Mouse (Mus musculus) induced T-regulatory cell, adult 2 months (primary cell): Measurements from ENCODE around the gene Krtap19-4.
A peak's percentile ranks its signal among the peaks of the same experiment; 100 is the strongest.

ENCODE experiments used
- DNase-seq: peaks from one replicate; pipeline ENCODE4 v3.0.0-alpha.2; 2012; ENCODE audit warnings: low read depth

The Krtap19-4 gene

DNA sequence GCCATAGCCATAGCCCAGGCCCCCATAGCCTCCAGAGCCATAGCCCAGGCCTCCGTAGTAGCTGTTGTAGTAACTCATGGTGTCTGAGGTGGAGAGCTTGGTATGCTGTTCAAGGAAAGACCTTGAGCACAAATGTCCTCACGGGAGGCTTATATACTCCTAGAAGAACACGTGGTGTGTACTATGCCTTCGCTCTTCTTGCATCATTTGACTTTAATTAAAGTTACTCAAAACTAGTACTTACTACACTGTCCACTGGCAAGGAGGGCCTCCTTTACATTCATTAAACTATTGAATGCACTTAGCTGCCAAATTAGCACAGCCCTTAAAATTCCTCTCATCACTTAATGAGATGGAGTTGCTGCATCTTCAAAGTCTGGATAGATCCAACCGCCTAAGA lies at the start of gene Krtap19-4:
TSS of gene Krtap19-4 (minus strand) at position 101 of the 400 bp plus-strand sequence.
- no peak for DNase-seq

DNA sequence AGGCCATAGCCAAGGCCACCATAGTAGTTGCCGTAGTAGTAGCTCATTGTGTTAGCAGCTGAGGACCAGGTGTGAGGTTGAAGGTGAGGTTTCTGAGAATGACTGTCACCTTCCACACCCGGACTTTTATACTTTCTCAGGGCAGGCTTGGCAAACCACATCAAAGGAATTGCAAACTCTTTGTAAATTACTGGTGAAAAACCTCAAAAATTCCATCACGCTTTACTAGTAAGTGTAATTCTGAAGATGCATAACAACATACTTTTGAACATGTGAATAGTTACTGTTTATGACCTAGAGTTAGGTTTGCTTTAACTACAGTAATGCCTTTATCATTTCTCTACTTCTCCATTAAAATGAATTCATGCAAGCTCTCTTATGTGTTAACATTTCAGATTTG lies 47.3 kb upstream of the Krtap19-4 start, which contains the start of gene Krtap19-9b:
TSS of gene Krtap19-9b (minus strand) at position 101 of the 400 bp plus-strand sequence.
- no peak for DNase-seq

DNA sequence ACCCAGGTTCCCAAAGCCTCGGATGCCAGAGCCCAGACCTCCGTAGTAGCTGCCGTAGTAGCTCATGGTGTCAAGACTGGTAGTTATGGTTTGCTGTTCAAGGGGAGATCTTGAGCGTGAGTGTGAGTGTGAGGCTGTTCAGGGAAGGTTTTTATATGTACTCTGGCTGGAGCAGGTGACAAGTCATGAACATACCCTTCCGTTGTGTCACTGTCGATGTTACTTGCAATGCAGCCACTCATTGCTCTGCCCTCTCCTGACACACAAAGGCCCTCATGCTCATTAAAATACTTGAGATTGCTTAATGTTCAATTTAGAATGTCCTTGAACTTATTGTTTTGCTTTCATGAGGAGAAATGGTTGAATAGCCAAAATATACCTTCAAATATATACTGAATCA lies 11.5 kb upstream of the Krtap19-4 start, which contains the start of gene Krtap19-5:
TSS of gene Krtap19-5 (minus strand) at position 101 of the 400 bp plus-strand sequence.
- DNase-seq: no peak

DNA sequence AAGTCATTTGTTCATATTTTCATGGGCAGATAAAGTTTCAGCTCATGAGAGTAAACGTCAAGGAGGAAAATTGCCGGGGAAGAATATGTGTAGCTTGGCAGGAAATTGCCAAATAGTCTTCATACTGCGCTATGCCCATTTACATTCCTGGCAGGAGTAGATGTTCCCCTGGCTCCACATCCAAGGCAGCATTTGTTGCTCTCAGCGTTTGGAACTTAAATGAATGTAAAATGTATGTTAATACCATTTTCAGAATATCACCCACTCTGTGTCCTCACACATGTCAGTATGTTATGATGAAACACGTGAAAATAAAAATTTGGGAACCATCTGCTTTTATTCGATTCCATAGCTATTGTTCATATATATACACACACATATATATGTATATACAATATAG lies 2.0 kb upstream of the Krtap19-4 start:
- no peak for DNase-seq

DNA sequence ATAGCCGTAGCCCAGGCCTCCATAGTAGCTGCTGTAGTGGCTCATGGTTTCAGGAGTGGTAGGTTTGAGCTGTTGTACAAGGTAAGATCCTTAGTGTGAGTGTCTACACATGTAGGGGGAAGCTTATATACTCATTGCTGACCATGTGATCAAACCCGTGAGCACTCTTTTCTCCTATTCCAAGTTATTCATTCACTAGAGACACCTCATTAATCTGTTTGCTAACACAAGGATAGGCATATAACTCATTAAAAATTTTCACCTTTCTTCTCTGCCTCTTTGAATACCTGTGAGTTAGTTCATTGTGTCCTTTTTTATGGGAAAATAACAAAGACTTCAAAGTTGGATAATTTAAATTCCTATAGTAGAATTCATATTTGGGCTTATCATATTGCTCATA lies 7.0 kb downstream of the Krtap19-4 start, which contains the start of gene Krtap19-3:
TSS of gene Krtap19-3 (minus strand) at position 101 of the 400 bp plus-strand sequence.
- DNase-seq: no peak

DNA sequence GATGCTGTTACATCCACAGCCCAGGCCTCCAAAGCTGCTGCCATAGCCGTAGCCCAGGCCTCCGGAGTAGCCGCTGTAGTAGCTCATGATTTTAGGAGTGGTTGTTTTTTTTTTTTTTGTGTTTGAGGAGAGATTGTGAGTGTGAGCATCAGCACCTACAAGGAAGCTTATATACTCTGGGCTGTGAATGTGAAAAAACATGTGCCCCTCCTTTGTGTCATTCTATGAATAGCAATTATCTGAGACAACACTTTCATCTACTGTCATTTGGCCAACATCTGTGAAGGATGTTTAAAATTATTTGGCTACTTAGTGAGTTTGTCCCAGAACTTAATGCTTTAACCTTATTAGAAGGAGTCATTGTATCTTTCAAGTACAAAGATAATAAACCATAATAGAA lies 10.7 kb downstream of the Krtap19-4 start, which contains the start of gene Krtap19-2:
TSS of gene Krtap19-2 (minus strand) at position 101 of the 400 bp plus-strand sequence.
- DNase-seq: no peak

DNA sequence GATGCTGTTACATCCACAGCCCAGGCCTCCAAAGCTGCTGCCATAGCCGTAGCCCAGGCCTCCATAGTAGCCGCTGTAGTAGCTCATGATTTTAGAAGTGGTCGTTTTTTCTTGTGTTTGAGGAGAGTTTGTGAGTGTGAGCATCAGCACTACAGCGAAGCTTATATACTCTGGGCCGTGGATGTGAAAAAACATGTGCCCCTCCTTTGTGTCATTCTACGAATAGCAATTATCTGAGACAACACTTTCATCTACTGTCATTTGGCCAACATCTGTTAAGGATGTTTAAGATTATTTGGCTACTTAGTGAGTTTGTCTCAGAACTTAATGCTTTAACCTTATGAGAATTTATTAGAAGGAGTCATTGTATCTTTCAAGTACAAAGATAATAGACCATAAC lies 15.6 kb downstream of the Krtap19-4 start, which contains the start of gene Krtap19-1:
TSS of gene Krtap19-1 (minus strand) at position 101 of the 400 bp plus-strand sequence.
- DNase-seq: no peak

DNA sequence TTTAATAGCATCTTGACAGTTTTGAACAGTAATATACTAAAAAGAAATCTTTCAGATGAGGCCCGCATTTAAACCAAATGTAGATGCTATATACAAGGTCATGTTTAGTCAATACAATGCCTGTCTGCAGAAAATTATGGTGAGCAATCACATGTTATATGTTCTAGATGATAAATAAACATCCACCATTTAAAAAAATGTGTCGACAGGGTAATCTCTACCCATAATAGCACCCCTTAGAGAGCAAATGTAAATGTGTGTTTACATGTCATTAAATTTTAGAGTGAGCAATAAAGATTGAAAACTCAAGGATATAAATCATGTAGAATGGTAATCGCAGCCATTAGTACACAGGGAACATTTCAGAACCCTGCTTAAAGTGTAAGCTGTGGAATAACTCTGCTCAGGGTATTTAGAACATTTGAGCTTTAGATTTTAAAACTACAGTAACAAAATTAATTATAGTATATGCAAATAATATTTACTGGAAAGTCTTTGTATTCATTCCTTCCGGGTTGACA lies 19.9 kb downstream of the Krtap19-4 start:
- no peak for DNase-seq

DNA sequence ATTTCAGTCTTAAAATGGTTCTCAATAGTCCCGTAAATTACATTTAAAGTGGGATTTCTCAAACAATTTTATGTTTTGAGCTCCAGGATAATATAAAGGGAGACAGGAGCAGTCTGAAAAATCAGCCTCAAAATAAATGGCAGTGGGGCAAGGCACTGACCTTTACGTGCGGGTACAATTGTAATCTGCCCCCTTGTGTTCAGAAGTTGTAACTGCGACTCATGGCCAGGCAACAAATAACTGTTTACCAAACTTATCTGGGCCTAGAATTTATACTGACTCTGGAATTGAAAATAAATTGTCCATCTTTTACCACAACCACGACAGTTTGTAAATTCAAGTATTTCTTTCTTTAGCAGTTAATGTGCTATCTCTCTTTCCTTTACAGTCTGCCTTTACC lies 33.4 kb downstream of the Krtap19-4 start:
- peak; percentile 8 for DNase-seq

DNA sequence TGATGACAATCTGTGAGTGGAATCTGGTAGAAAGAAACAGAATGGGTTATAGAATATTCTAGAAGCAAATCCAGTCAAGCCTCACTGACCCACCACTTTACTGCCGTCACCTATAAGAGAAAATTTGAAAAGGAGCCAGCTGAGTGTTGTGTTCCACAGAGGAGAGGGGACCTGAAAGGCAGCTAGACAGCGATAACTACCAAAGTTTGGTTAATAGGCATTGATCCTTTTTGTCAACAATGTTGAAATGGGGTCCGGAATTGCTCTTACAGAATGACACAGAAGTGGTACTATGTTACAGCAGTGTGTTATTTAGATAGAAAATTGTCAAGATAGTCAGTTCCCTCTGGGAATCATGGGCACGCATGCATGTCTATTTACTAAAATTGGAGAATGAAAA lies 36.3 kb downstream of the Krtap19-4 start:
- DNase-seq: no peak

DNA sequence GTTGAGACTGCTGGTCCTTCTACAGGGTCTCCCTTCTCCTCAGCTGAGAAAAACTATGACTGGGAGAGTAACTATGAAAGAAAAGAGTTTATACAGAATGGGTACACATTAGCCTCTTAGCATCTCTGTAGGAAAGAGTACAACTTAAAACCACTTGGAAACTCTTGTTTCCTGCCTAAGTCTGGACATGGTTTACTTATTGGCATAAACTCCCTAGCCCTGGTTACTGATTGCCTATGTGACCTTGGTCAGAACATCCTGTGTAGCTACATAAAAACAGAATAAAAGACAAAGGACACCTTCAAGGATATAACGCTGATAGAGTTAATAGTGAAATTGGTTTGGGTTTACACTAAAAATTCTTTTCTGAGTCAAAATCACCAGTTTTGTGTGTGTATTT lies 37.5 kb downstream of the Krtap19-4 start:
- no peak for DNase-seq
